Mouse (Mus musculus) heart, embryonic 12.5 days (tissue): ENCODE results near the gene Rps7. TPM values are rescaled to one million over a fixed set of nuclear protein-coding genes. Genes with fewer than 3 reads are reported as not detected.

Source experiments
- ATAC-seq: fragments of 200-750 bp; cut with Nextera tagmentation; 2 replicates; pipeline ENCODE4 v1.8.0; 2017; ENCODE audit warnings: moderate TSS enrichment, moderate library complexity; ENCODE audit not compliant: insufficient number of reproducible peaks, low FRiP score
- H3K27ac ChIP-seq: fragments of 300-500 bp; sonication (generic); 2 replicates; pipeline ENCODE4 v1.5.1; 2016; ENCODE audit warnings: mild to moderate bottlenecking, moderate library complexity; ENCODE audit not compliant: poor library complexity, severe bottlenecking
- H3K27me3 ChIP-seq: fragments of 300-500 bp; sonication (generic); replicated peaks from 2 replicates; pipeline ENCODE4 v1.6.1; 2016; ENCODE audit warnings: mild to moderate bottlenecking, moderate library complexity
- H3K36me3 ChIP-seq: fragments of 300-500 bp; sonication (generic); 2 replicates; pipeline ENCODE4 v1.6.1; 2016; ENCODE audit warnings: mild to moderate bottlenecking, moderate library complexity
- H3K4me1 ChIP-seq: fragments of 300-500 bp; sonication (generic); replicated peaks from 2 replicates; pipeline ENCODE4 v1.6.1; 2016; ENCODE audit warnings: mild to moderate bottlenecking
- H3K4me2 ChIP-seq: fragments of 300-500 bp; sonication (generic); 2 replicates; pipeline ENCODE4 v1.6.1; 2016; ENCODE audit warnings: mild to moderate bottlenecking, moderate library complexity
- H3K4me3 ChIP-seq: fragments of 300-500 bp; sonication (generic); 2 replicates; pipeline ENCODE4 v1.5.1; 2016; ENCODE audit warnings: mild to moderate bottlenecking
- H3K9ac ChIP-seq: fragments of 300-500 bp; sonication (generic); 2 replicates; pipeline ENCODE4 v1.6.1; 2016; ENCODE audit warnings: mild to moderate bottlenecking, moderate library complexity
- H3K9me3 ChIP-seq: fragments of 300-500 bp; sonication (generic); replicated peaks from 2 replicates; pipeline ENCODE4 v1.6.1; 2016; ENCODE audit warnings: mild to moderate bottlenecking, moderate library complexity
- WGBS: fragments of 180-500 bp; shearing (Covaris S2); methylation state at CpG from one replicate; pipeline ENCODE4 v1.1.7; 2016; 5-methylcytosine and 5-hydroxymethylcytosine counted together
- polyA plus RNA-seq: library from polyadenylated mRNA; unstranded; fragments of >200 nt; fragmentation: Nextera tagmentation; extraction: Ambion mirVana; gene quantifications from 2 replicates; pipeline ENCODE4 v1.2.1, GENCODE M21; 2016

Gene Rps7
- 513 and 523 TPM in 2 replicates for polyA plus RNA-seq

DNA sequence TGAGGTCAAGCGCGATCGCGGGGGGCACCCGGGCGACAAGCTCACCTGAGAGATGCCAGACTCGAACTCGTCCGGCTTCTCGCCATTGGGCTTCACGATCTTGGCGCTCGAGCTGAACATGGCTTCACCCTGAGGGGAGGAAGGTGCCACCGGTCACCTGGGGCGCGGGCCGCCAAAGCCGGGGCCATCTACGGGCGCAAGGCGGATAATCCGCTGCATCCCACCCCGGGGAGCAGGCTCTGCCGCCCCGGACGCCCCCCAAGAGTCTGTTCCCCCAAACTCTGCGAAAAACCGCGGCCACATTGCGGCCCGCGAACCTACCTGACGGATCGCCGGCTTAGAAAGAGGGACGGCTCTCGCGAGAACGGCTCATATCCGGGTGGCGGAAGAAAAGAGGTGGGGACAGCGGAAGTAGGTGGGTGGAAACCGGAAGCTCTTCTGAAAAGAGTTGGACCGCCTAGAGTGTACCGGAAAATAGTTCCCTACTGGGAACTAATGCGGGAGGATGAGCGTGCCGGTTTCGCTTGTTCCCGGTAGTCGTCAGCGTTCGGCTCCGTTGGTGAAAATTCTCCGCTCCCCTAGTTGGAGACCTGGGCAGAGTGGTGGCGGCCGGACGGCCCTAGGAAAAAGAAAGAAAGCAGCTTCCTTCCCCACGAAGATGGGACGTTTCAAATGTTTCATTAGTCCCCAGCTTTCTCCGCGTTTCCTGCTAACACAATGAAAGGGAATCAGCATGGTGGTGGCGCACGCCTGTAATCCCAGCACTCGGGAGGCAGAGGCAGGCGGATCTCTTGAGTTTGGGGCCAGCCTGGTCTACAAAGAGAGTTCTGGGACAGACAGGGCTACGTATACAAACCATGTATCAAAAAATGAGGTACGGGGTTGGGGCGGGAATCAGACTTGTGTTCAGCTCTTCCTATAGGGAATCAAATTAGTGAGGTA, at the start of gene Rps7:
Gene Rps7 (minus strand): TSS at position 419 of the 942 bp plus-strand sequence.
- H3K9ac ChIP-seq: peak within 1 kb of the TSS; percentile 98
- WGBS: 4% methylated on average over 68 of the region's 69 CpGs
- peaks cover 21% of the 10 kb centered on the region for H3K4me1 ChIP-seq
- H3K27me3 ChIP-seq: no peaks in the 10 kb centered on the region
- peak; percentile 96 for ATAC-seq
- H3K27ac ChIP-seq: peak within 1 kb of the TSS; percentile 89
- peaks cover 39% of the 10 kb centered on the region for H3K36me3 ChIP-seq
- H3K4me2 ChIP-seq: peak within 1 kb of the TSS; percentile 87
- H3K4me3 ChIP-seq: peak within 1 kb of the TSS; percentile 94
- H3K9me3 ChIP-seq: no peaks in the 10 kb centered on the region

DNA sequence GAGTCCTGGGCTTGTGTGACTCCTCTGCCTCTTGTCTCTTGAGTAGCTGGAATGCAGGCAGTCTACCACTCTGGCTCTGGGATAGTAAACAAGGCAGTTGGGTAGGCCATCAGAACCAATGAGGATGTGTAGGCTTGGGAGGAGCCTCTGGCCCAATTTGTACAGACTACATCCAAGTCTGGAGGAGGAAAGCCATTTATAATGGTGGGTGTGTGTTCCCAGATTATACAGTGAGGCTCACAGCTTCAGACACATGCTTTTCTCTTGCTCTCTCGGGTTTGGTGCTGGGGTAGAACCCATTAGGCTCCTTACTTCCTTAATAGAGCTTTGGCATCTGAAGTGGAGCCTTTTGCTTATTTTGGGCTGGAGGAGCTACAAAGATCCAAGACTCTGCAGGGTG, 48.9 kb upstream of the Rps7 start:
- no peak for ATAC-seq
- no peak overlapping the region for H3K27ac ChIP-seq
- no peaks in the 10 kb centered on the region for H3K27me3 ChIP-seq
- H3K36me3 ChIP-seq: peaks cover 26% of the 10 kb centered on the region
- 72% methylated on average over 1 of the region's 1 CpGs for WGBS
- no peak overlapping the region for H3K4me2 ChIP-seq
- no peak overlapping the region for H3K4me3 ChIP-seq
- H3K4me1 ChIP-seq: no peaks in the 10 kb centered on the region
- no peak overlapping the region for H3K9ac ChIP-seq
- no peaks in the 10 kb centered on the region for H3K9me3 ChIP-seq

- no peak; the same call in 1 of the 2 replicates for ATAC-seq
- H3K4me3 ChIP-seq: peak overlapping the region; percentile 69
- H3K27me3 ChIP-seq: no peaks in the 10 kb centered on the region
- H3K4me2 ChIP-seq: peak overlapping the region; percentile 72
- H3K4me1 ChIP-seq: peaks cover 12% of the 10 kb centered on the region
- H3K27ac ChIP-seq: peak overlapping the region; percentile 90
- peak overlapping the region; percentile 69 for H3K9ac ChIP-seq
- WGBS: 64% methylated on average over 5 of the region's 5 CpGs
- no peaks in the 10 kb centered on the region for H3K9me3 ChIP-seq
- H3K36me3 ChIP-seq: peaks cover 24% of the 10 kb centered on the region
Observed at GRCm38 (mm10) chr12:28675925-28676209, 40.1 kb upstream of the Rps7 start.

- WGBS: 3% methylated on average over 53 of the region's 53 CpGs
- Histone ChIP-seq H3K4me1 (peaks cover 12% of the 10 kb centered on the region), H3K4me2 (peak within 1 kb of the TSS; percentile 72), H3K4me3 (peak within 1 kb of the TSS; percentile 69), H3K9ac (peak within 1 kb of the TSS; percentile 69), H3K27me3 (no peaks in the 10 kb centered on the region), H3K9me3 (no peaks in the 10 kb centered on the region), H3K27ac (peak within 1 kb of the TSS; percentile 90), H3K36me3 (peaks cover 24% of the 10 kb centered on the region)
- peak; percentile 91 for ATAC-seq
Observed at GRCm38 (mm10) chr12:28675121-28675924, 39.6 kb upstream of the Rps7 start, which contains the start of gene Adi1. Gene Adi1, plus strand, starts transcription at chr12:28675231.

DNA sequence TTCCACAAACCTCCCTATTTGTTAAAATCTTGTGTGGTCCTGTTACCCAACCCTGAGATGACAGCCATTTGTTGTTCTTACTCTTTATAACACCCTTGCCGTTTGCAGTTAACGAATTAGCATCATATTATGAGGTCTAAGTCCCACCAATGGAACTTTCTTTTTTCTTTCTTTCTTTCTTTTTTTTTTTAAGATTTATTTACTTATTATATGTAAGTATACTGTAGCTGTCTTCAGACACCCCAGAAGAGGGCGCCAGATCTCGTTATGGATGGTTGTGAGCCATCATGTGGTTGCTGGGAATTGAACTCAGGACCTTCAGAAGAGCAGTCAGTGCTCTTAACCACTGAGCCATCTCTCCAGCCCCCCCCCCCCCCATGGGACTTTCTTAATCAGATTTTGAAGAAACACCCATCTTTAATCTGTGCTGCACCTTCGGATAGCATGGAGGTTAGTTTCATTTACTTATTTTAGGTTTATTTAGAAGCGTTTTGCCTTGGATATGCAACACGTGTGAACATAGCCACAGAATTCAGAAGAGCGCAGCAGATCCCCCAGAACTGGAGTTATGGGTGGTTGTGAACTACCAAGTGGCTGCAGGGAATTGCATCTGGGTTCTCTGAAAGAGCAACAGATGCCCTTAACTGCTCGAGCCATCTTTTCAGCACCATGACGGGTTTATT, 38.4 kb upstream of the Rps7 start:
- no peak overlapping the region for H3K9ac ChIP-seq
- ATAC-seq: no peak
- H3K9me3 ChIP-seq: no peaks in the 10 kb centered on the region
- no peak overlapping the region for H3K27ac ChIP-seq
- H3K4me3 ChIP-seq: no peak overlapping the region
- H3K4me1 ChIP-seq: peaks cover 12% of the 10 kb centered on the region
- H3K36me3 ChIP-seq: peaks cover 19% of the 10 kb centered on the region
- peak overlapping the region; percentile 72; the same call in 1 of the 2 replicates for H3K4me2 ChIP-seq
- no peaks in the 10 kb centered on the region for H3K27me3 ChIP-seq
- 79% methylated on average over 10 of the region's 10 CpGs for WGBS

- ATAC-seq: no peak
- WGBS: 21% methylated on average over 8 of the region's 8 CpGs
- peaks cover 11% of the 10 kb centered on the region for H3K4me1 ChIP-seq
- H3K27ac ChIP-seq: no peak overlapping the region
- no peak overlapping the region for H3K4me2 ChIP-seq
- H3K4me3 ChIP-seq: no peak overlapping the region
- H3K27me3 ChIP-seq: no peaks in the 10 kb centered on the region
- no peak overlapping the region for H3K9ac ChIP-seq
- H3K9me3 ChIP-seq: no peaks in the 10 kb centered on the region
- no peaks in the 10 kb centered on the region for H3K36me3 ChIP-seq
Observed at GRCm38 (mm10) chr12:28667287-28667686, 31.5 kb upstream of the Rps7 start.

- WGBS: 56% methylated on average over 4 of the region's 4 CpGs
- no peaks in the 10 kb centered on the region for H3K36me3 ChIP-seq
- no peak overlapping the region for H3K27ac ChIP-seq
- no peaks in the 10 kb centered on the region for H3K9me3 ChIP-seq
- H3K4me2 ChIP-seq: no peak overlapping the region
- no peak overlapping the region for H3K9ac ChIP-seq
- H3K4me3 ChIP-seq: no peak overlapping the region
- no peaks in the 10 kb centered on the region for H3K27me3 ChIP-seq
- no peak for ATAC-seq
- H3K4me1 ChIP-seq: peaks cover 11% of the 10 kb centered on the region
Observed at GRCm38 (mm10) chr12:28666734-28667133, 31.0 kb upstream of the Rps7 start.

GRCm38 (mm10) chr12:28662628-28663027, 26.9 kb upstream of the Rps7 start:
- no peak overlapping the region for H3K4me3 ChIP-seq
- H3K9ac ChIP-seq: no peak overlapping the region
- ATAC-seq: no peak
- no peaks in the 10 kb centered on the region for H3K9me3 ChIP-seq
- H3K27ac ChIP-seq: no peak overlapping the region
- H3K27me3 ChIP-seq: no peaks in the 10 kb centered on the region
- peaks cover 9% of the 10 kb centered on the region for H3K4me1 ChIP-seq
- peaks cover 33% of the 10 kb centered on the region for H3K36me3 ChIP-seq
- H3K4me2 ChIP-seq: no peak overlapping the region
- WGBS: 79% methylated on average over 4 of the region's 4 CpGs

DNA sequence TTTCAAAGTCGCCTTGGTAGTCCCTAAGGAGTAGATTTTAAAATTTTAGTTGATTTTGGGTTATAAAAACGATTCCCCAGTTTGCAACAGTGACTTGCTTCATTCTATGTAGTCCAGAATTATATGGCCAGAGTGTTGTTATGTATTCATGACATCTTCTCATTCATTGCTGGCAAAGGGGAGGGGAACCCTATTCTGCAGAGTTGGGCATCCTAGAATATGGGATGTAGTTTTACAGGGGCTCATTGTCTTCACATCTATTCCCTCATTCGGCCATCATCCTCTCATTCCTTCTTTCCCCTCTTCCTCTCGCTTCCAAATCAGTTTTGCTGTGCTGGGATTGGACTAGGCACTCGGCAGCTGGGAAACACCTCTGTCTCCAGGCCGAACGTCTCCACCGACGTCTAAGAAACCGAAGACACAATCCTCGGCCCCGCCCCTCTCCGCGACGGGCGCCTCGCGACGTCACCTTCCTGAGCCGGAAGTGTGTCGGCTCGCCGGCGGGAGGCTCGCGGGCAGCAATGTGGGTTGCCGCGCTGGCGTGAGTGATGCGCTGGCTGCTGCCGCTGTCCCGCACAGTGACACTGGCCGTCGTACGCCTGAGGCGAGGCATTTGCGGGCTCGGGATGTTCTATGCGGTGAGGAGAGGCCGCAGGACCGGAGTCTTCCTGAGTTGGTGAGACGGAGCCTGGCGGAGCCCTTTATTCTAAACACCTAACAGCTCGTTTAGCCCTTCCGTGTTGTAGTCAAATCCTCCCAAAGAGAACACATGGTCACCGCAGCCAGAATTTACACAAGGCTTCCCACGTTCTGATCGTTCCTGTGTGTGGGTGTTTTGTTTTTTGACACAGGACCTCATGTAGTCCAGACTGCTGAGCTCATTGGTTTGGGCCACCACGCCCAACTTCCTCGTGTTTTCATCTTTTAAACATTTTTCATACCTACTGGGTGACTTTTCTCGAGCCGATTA, 13.7 kb upstream of the Rps7 start, which contains the start of gene Rnaseh1:
Gene Rnaseh1 (plus strand): TSS at position 462 of the 970 bp plus-strand sequence.
- peak; percentile 89 for ATAC-seq
- Histone ChIP-seq H3K4me1 (peaks cover 5% of the 10 kb centered on the region), H3K9ac (peak within 1 kb of the TSS; percentile 84), H3K27ac (no peak within 1 kb of the TSS; the same call in 1 of the 2 replicates), H3K4me2 (peak within 1 kb of the TSS; percentile 72), H3K27me3 (no peaks in the 10 kb centered on the region), H3K9me3 (no peaks in the 10 kb centered on the region), H3K36me3 (peaks cover 14% of the 10 kb centered on the region), H3K4me3 (peak within 1 kb of the TSS; percentile 84)
- 2% methylated on average over 52 of the region's 52 CpGs for WGBS

DNA sequence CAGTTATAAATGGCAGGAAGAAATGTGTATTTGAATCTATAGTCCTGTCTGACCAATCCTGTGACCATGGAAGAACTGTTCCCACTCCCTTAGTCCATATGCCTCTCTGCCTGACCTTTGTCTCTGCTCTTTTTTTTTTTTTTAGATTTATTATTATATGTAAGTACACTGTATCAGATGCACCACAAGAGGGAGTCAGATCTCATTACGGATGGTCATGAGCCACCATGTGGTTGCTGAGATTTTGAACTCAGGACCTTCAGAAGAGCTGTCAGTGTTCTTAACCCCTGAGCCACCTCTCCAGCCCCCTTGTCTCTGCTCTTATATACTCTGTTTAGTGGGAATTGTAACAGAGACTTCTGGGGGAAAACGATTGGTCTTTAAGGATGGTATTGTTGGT, 3.0 kb upstream of the Rps7 start:
- ATAC-seq: no peak
- Histone ChIP-seq H3K4me1 (peaks cover 10% of the 10 kb centered on the region), H3K36me3 (peaks cover 9% of the 10 kb centered on the region), H3K27ac (no peak overlapping the region), H3K4me3 (no peak overlapping the region), H3K27me3 (peaks cover 13% of the 10 kb centered on the region; the same call in 1 of the 2 replicates), H3K9me3 (no peaks in the 10 kb centered on the region), H3K9ac (no peak overlapping the region), H3K4me2 (no peak overlapping the region)
- WGBS: 74% methylated on average over 2 of the region's 2 CpGs
